Mouse (Mus musculus): ENCODE measurements around the gene Ticam1.

DNA sequence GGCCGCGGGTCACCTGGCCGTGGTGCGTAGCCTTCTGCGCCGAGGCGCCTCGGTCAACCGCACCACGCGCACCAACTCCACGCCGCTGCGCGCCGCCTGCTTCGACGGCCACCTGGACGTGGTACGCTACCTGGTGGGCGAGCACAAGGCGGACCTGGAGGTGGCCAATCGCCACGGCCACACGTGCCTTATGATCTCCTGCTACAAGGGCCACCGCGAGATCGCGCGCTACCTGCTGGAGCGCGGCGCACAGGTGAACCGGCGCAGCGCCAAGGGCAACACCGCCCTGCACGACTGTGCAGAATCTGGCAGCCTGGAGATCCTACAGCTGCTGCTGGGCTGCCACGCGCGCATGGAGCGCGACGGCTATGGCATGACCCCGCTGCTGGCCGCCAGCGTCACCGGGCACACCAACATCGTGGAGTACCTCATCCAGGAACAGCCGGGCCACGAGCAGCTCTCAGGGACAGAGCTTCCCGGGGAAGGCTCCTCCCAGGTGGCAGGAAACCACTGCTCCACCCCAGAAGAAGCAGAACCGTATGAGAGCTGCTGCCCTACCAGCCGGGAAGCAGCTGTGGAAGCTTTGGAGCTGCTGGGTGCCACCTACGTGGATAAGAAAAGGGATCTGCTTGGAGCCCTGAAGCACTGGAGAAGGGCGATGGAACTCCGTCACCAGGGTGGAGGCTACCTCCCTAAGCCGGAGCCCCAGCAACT is 19.2 kb downstream of the Ticam1 start:
- TF ChIP-seq GATA1 (IDR thresholded peaks at IDR 0.05; ENCODE audit: low read length) (no peak), TAL1 (IDR thresholded peaks at IDR 0.05; ENCODE audit: low read length) (no peak)
